ENCODE assay signal across 22 mouse cellular contexts in the genomic region with DNA sequence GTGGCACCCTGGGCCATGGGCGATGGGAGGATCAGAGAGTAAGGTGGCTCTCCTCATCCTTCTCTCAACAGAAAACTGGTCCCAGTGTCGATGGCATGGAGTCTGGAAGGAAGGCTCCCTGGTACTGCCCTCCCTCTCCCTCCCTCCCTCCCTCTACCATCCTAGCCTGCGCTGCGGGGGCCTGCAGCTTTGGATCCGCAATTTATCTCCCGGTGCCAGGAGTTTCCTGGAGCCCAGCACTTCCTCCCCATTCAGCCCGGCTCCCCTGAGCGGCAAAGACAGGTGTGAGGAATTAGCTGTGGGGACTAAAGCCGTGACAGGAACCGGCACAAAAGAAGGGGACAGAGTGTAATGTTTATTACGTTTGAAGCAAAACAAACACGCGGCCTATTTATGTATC. TPM values are rescaled to one million over a fixed set of nuclear protein-coding genes. Genes with fewer than 3 reads are reported as not detected.
A peak's percentile ranks its signal among the peaks of the same experiment; 100 is the strongest.
DNase-seq lines count a peak whose midpoint lies in the region; ATAC-seq lines count a peak whose summit lies in the region.
"Had no signal": no experiment of that assay in that cellular context is flagged by ENCODE, and none has a peak within 500 bp of the region (broad histone marks: within the 10 kb centered on the region; RNA-seq: fewer than 3 reads in every experiment).

No protein-coding gene starts in this region.

- H3K9me3 ChIP-seq in forebrain, embryonic 12.5 days: no peaks in the 10 kb centered on the region
- H3K9me3 ChIP-seq in hindbrain, embryonic 14.5 days (ENCODE audit: control insufficient read depth, low read length): no peaks in the 10 kb centered on the region
- no peaks in the 10 kb centered on the region for H3K9me3 ChIP-seq in midbrain, embryonic 16.5 days (replicated peaks; ENCODE audit: control insufficient read depth, low read length, poor library complexity, severe bottlenecking)
- H3K9me3 ChIP-seq: embryonic facial prominence, embryonic 12.5 days; G1E; heart, embryonic 12.5 days; lung, embryonic 15.5 days had no signal

- H3K27me3 ChIP-seq in forebrain, embryonic 12.5 days: peaks cover 99% of the 10 kb centered on the region
- peaks cover 47% of the 10 kb centered on the region for H3K27me3 ChIP-seq in hindbrain, embryonic 14.5 days (ENCODE audit: control insufficient read depth, insufficient read depth, low read length)
- H3K27me3 ChIP-seq in midbrain, embryonic 16.5 days (ENCODE audit: control insufficient read depth, insufficient read depth, low read depth, low read length): peaks cover 9% of the 10 kb centered on the region

- H3K9ac ChIP-seq in forebrain, embryonic 12.5 days: no peak overlapping the region
- H3K9ac ChIP-seq in hindbrain, embryonic 14.5 days: peak overlapping the region; percentile 28
- H3K9ac ChIP-seq in midbrain, embryonic 16.5 days (ENCODE audit: low read depth, low read length): peak overlapping the region; percentile 8
- H3K9ac ChIP-seq: embryonic facial prominence, embryonic 12.5 days; heart, embryonic 12.5 days; lung, embryonic 15.5 days had no signal

- peaks cover 47% of the 10 kb centered on the region for H3K4me1 ChIP-seq in forebrain, embryonic 12.5 days
- peaks cover 18% of the 10 kb centered on the region for H3K4me1 ChIP-seq in hindbrain, embryonic 14.5 days (replicated peaks; ENCODE audit: control insufficient read depth, insufficient read depth, low read length)
- peaks cover 34% of the 10 kb centered on the region for H3K4me1 ChIP-seq in midbrain, embryonic 16.5 days (ENCODE audit: control insufficient read depth, insufficient read depth, low read length)
- H3K4me1 ChIP-seq: heart, embryonic 12.5 days had no signal

- ATAC-seq in forebrain, embryonic 12.5 days (ENCODE audit: low FRiP score): no peak
- no peak for ATAC-seq in hindbrain, embryonic 14.5 days (ENCODE audit: low FRiP score)
- no peak for ATAC-seq in midbrain, embryonic 16.5 days

- 2% methylated on average over 13 of the region's 13 CpGs for WGBS in forebrain, embryonic 12.5 days
- WGBS in hindbrain, embryonic 14.5 days: 5% methylated on average over 13 of the region's 13 CpGs
- 2% methylated on average over 13 of the region's 13 CpGs for WGBS in midbrain, embryonic 16.5 days

- H3K36me3 ChIP-seq in forebrain, embryonic 12.5 days (replicated peaks): no peaks in the 10 kb centered on the region
- no peaks in the 10 kb centered on the region for H3K36me3 ChIP-seq in hindbrain, embryonic 14.5 days (replicated peaks; ENCODE audit: control insufficient read depth, insufficient read depth)
- H3K36me3 ChIP-seq in midbrain, embryonic 16.5 days (ENCODE audit: control insufficient read depth, insufficient read depth, low read length): no peaks in the 10 kb centered on the region
- H3K36me3 ChIP-seq: embryonic facial prominence, embryonic 12.5 days; G1E; heart, embryonic 12.5 days; lung, embryonic 15.5 days had no signal

- peak; percentile 56 to 76 for DNase-seq in cerebellum, postnatal 14 days
- DNase-seq in cerebellum, adult 8-10 months: no peak
- DNase-seq in hindbrain, embryonic 14.5 days (ENCODE audit: low spot score): no peak
- DNase-seq in spleen, adult 12 weeks (ENCODE audit: low spot score): no peak
- DNase-seq in gastrocnemius, adult 8-10 months (ENCODE audit: low spot score in 2 of 2): no peak
- DNase-seq in embryo, embryonic 9.5 days (ENCODE audit: extremely low spot score): no peak
- DNase-seq: adrenal gland, postnatal 10 days; B cell, adult 2 months; gastrocnemius, postnatal 36 days; kidney, adult 9 months; right cerebral cortex, adult 18-20 months had no signal

- peak overlapping the region; percentile 32; the same call in 1 of the 2 replicates for H3K4me2 ChIP-seq in forebrain, embryonic 12.5 days
- peak overlapping the region; percentile 15 for H3K4me2 ChIP-seq in hindbrain, embryonic 14.5 days (replicated peaks)
- H3K4me2 ChIP-seq in midbrain, embryonic 16.5 days (ENCODE audit: low read length): peak overlapping the region; percentile 22
- H3K4me2 ChIP-seq: embryonic facial prominence, embryonic 12.5 days; heart, embryonic 12.5 days; lung, embryonic 15.5 days had no signal

- no peak overlapping the region for H3K4me3 ChIP-seq in forebrain, embryonic 12.5 days (replicated peaks)
- H3K4me3 ChIP-seq in hindbrain, embryonic 14.5 days (replicated peaks; ENCODE audit: low read length): no peak overlapping the region
- no peak overlapping the region for H3K4me3 ChIP-seq in midbrain, embryonic 16.5 days (ENCODE audit: low read depth, low read length)
- H3K4me3 ChIP-seq: embryonic facial prominence, embryonic 12.5 days; heart, embryonic 12.5 days; left cerebral cortex, adult 2 months; lung, embryonic 15.5 days had no signal

- no peak overlapping the region for H3K27ac ChIP-seq in forebrain, embryonic 12.5 days
- H3K27ac ChIP-seq in hindbrain, embryonic 14.5 days: peak overlapping the region; percentile 67
- peak overlapping the region; percentile 44 for H3K27ac ChIP-seq in midbrain, embryonic 16.5 days (ENCODE audit: low read length)
- H3K27ac ChIP-seq: embryonic facial prominence, embryonic 12.5 days; left cerebral cortex, adult 2 months; lung, embryonic 15.5 days had no signal

RNA-seq across cellular contexts. Expression of a gene that starts 7.9 kb away (rescaled TPM):
- 10.6 and 11.4 TPM in 2 replicates for polyA plus RNA-seq in forebrain, embryonic 12.5 days (2016; fragmentation: Nextera tagmentation; extraction: Ambion mirVana)
- 12.4 and 15.4 TPM in 2 replicates for polyA plus RNA-seq in hindbrain, embryonic 14.5 days (2014; fragmentation: Nextera tagmentation; extraction: Ambion mirVana)
- polyA plus RNA-seq in midbrain, embryonic 16.5 days (2015; fragmentation: Nextera tagmentation; extraction: Ambion mirVana): 13.9 and 15.4 TPM in 2 replicates
- under 1 TPM; 0.68 to 0.99 (median 0.95) TPM for total RNA-seq in gastrocnemius, adult 8-10 months (2022)
- total RNA-seq: hematopoietic stem cell, adult 5-6 weeks; liver, adult 2 months; megakaryocyte progenitor cell, adult 5-6 weeks; neutrophil, adult 5-6 weeks had no signal
- polyA plus RNA-seq: G1E; heart, embryonic 12.5 days; liver, adult 2 months had no signal

RNA-seq across cellular contexts. Expression of a gene that starts 45.1 kb away (rescaled TPM):
- 57.9 and 62.4 TPM in 2 replicates for polyA plus RNA-seq in forebrain, embryonic 12.5 days (2016; fragmentation: Nextera tagmentation; extraction: Ambion mirVana)
- 60.1 and 60.8 TPM in 2 replicates for polyA plus RNA-seq in hindbrain, embryonic 14.5 days (2014; fragmentation: Nextera tagmentation; extraction: Ambion mirVana)
- polyA plus RNA-seq in midbrain, embryonic 16.5 days (2015; fragmentation: Nextera tagmentation; extraction: Ambion mirVana): 68.0 and 71.9 TPM in 2 replicates
- total RNA-seq in gastrocnemius, adult 8-10 months (2022): 10 to 100 TPM; 20.6 to 26.6 (median 23.2) TPM

Comparison
In these comparisons a context has a peak if more than half of its experiments do, and no peak if none do; other contexts are left out.
1. DNase-seq: peak in cerebellum, postnatal 14 days (2 of 2); none in cerebellum, adult 8-10 months (single experiment), hindbrain, embryonic 14.5 days (single experiment), spleen, adult 12 weeks (single experiment), gastrocnemius, adult 8-10 months (0 of 2) and embryo, embryonic 9.5 days (single experiment).
2. Peak in every context shown above with its lines, with median percentiles within 50 percentile points of each other: H3K4me2 ChIP-seq.